Mouse (Mus musculus): ENCODE results near the gene Nt5c2. TPM values are rescaled to one million over a fixed set of nuclear protein-coding genes. Genes with fewer than 3 reads are reported as not detected.
A peak's percentile ranks its signal among the peaks of the same experiment; 100 is the strongest.

The Nt5c2 gene
- polyA plus RNA-seq, 1 experiment from 2014 or later, result 61.0 TPM

DNA sequence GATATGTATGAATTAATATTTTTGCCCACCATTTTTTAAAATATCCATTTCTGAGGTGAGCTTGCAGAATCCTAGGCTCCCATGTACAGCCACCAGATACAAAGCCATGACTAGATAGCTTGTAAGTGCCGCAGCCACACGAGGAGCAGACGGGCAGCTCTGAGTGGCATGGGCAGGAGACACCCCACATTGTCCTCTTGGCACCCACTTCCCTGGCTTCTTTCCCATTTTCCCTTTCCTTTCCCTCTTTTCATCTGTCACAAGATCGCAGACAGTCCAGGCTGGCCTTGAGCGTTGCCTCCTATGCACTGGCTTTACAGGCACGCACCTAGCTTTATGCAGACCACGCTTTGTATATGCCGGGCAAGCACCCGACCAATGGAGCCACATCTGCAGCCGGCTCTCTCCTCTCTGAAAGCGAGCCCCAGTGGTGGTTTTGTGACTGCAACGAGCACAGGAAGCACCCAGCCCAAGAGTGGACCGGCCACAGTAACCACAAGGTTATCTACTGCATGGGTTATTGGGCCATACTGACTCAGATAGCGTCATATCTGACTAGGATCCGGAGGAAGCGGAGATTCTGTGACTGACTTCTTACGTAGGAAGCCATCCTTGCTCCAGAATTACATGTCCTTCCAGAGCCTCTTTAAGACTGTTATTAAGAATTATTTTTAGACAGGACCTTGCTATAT is 151.6 kb downstream of the Nt5c2 start:
- 16% methylated on average over 17 of the region's 17 CpGs for WGBS (ENCODE audit: insufficient replicate concordance)
- H3K27ac ChIP-seq, result peak overlapping the region; percentile 50
- no peaks in the 10 kb centered on the region for H3K27me3 ChIP-seq
- H3K4me1 ChIP-seq (replicated peaks), result peaks cover 63% of the 10 kb centered on the region
- peak; percentile 49 for DNase-seq
- peak; percentile 54 for ATAC-seq (ENCODE audit: low read depth)
- H3K9ac ChIP-seq, result peak overlapping the region; percentile 2; the same call in 1 of the 2 replicates
- H3K9me3 ChIP-seq (replicated peaks), result no peaks in the 10 kb centered on the region
- H3K4me2 ChIP-seq, result peak overlapping the region; percentile 32
- H3K4me3 ChIP-seq (replicated peaks), result no peak overlapping the region
- H3K36me3 ChIP-seq, result no peaks in the 10 kb centered on the region

DNA sequence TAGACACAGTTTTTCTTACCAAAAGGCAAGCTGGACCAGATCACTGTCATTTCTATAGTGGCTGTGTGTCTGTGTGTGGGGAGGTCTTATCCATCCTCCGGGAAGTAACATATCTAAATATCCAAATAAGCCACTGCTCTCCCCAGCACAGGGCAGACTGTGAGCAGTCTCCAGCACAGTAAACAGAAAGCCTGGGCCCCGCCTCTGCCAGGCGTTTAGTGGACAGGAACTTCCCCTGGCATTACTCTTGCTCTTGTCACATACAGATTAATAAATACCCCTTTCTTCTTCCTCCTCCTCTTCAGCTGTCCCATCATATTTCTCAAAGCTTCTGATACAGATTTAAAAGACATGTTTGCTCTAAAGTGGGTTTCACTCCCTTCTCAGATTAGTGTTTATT is 152.4 kb downstream of the Nt5c2 start:
- 18% methylated on average over 3 of the region's 3 CpGs for WGBS (ENCODE audit: insufficient replicate concordance)
- H3K9ac ChIP-seq, result peak overlapping the region; percentile 19; the same call in 1 of the 2 replicates
- H3K27me3 ChIP-seq, result no peaks in the 10 kb centered on the region
- peak overlapping the region; percentile 32; the same call in 1 of the 2 replicates for H3K4me2 ChIP-seq
- H3K27ac ChIP-seq, result peak overlapping the region; percentile 50
- no peak for DNase-seq
- peaks cover 66% of the 10 kb centered on the region for H3K4me1 ChIP-seq (replicated peaks)
- H3K4me3 ChIP-seq (replicated peaks), result no peak overlapping the region
- H3K9me3 ChIP-seq (replicated peaks), result no peaks in the 10 kb centered on the region
- no peak for ATAC-seq (ENCODE audit: low read depth)
- H3K36me3 ChIP-seq, result no peaks in the 10 kb centered on the region

DNA sequence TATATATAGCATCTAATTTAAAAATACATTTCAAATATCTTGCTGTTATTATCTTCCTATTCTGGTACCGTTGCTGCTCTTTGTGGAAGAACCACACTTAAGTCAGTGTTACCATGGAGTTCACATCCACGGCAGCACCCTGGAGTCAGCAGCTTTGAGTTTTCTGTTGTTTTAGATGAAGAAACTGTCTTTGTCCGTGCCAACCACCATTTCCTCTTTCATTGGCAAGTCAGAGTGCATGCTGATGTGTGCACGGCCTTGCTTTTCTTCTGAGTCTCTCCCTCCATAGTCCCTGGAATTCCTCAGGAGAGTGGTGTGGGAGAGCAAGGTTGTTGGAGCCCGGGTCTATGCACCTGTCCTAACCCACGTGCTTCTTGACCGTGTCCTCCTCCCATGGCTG is 156.8 kb downstream of the Nt5c2 start:
- DNase-seq, result no peak
- WGBS (ENCODE audit: insufficient replicate concordance), result 74% methylated on average over 7 of the region's 7 CpGs
- no peaks in the 10 kb centered on the region for H3K27me3 ChIP-seq
- peaks cover 67% of the 10 kb centered on the region for H3K4me1 ChIP-seq (replicated peaks)
- H3K9ac ChIP-seq, result no peak overlapping the region
- no peak overlapping the region for H3K4me3 ChIP-seq (replicated peaks)
- H3K4me2 ChIP-seq, result no peak overlapping the region
- H3K36me3 ChIP-seq, result no peaks in the 10 kb centered on the region
- H3K27ac ChIP-seq, result no peak overlapping the region
- H3K9me3 ChIP-seq (replicated peaks), result no peaks in the 10 kb centered on the region
- no peak for ATAC-seq (ENCODE audit: low read depth)

DNA sequence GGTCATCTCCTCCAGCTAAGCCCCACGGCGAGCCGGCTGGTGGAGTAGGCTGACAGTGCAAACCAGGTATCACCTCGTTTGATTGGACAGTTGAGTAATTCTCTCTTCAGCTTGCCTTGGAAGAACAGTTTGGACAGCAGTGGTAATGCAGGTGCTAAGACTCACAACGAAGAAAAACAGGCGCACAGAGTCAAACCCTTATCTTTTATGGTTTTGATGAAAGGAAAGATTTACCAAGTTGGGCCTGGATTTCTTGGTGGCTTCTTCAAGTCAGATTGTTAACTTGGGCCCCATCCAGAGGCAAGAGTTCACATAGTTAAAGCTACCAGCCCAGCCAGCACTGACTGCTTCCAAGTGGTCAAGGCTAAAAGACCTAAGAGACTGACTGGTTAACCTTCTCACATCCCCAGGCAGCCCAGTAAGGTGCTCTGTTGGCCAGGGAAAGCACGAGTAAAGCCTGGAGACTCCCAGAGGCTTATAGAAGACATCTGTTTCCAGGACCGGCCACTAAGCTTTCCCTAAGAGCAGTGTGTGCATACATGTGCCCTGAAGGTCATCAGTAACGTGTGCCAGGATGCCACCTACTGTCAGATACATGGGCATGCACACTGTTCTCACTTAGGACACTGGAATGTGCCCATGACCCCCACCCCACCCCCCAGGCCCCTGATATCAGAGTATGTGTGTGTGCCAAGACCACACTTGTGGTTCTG is 157.5 kb downstream of the Nt5c2 start:
- H3K4me3 ChIP-seq (replicated peaks), result no peak overlapping the region
- H3K27ac ChIP-seq, result peak overlapping the region; percentile 64
- no peaks in the 10 kb centered on the region for H3K36me3 ChIP-seq
- ATAC-seq (ENCODE audit: low read depth), result peak; percentile 74
- DNase-seq, result no peak
- peaks cover 59% of the 10 kb centered on the region for H3K4me1 ChIP-seq (replicated peaks)
- 58% methylated on average over 9 of the region's 9 CpGs for WGBS (ENCODE audit: insufficient replicate concordance)
- H3K9me3 ChIP-seq (replicated peaks), result no peaks in the 10 kb centered on the region
- no peaks in the 10 kb centered on the region for H3K27me3 ChIP-seq
- no peak overlapping the region for H3K4me2 ChIP-seq
- H3K9ac ChIP-seq, result 0 out of 2 replicates have a peak overlapping the region, but pooled peaks have one; percentile 36

DNA sequence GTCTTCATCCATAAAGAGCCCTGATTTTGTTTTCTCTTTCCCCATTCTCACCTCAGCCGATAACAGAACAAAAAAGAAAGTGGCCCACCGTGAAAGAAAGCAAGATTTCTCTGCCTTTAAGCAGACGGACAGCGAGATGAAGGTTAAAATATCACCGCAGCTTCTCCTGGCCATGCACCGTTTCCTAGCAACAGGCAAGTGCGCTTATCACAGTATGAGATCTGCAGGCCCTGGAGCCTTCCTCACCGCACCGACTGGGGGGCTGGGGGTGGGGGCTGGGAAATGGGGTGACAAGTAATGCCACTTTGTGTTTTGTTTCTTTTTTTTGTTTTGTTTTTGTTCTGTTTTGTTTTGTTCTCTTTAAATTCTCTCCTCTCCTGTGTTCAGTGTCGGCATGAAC is 158.2 kb downstream of the Nt5c2 start:
- DNase-seq, result no peak

DNA sequence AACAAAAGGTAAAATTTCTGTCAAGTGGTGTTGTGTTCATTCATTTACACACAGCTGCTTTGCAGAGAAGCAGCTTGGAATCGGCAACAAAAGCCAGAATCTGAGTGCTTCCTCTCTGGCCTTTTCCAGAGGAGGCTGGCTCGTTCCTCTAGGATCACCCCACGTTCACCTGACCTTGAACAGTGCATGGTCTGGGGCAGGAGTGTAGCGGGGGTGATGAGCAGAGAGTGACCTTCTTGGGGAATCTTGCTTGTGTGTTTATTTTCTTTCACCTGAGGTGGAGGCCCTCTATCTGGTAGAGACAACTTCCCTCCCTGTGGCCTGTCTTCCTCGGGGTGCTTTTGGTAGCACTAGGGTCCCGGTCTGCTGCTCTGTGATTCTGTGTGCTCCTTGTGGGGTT is 158.7 kb downstream of the Nt5c2 start:
- H3K27me3 ChIP-seq, result no peaks in the 10 kb centered on the region
- DNase-seq (no peak), ATAC-seq (ENCODE audit: low read depth) (no peak)
- H3K36me3 ChIP-seq, result no peaks in the 10 kb centered on the region
- WGBS (ENCODE audit: insufficient replicate concordance), result 60% methylated on average over 6 of the region's 6 CpGs
- no peak overlapping the region for H3K4me3 ChIP-seq (replicated peaks)
- peaks cover 50% of the 10 kb centered on the region for H3K4me1 ChIP-seq (replicated peaks)
- H3K4me2 ChIP-seq, result no peak overlapping the region
- H3K9me3 ChIP-seq (replicated peaks), result no peaks in the 10 kb centered on the region
- H3K9ac ChIP-seq, result no peak overlapping the region
- H3K27ac ChIP-seq, result peak overlapping the region; percentile 47; the same call in 1 of the 2 replicates

More for the DNA sequence above, 158.2 kb downstream of the Nt5c2 start:
- WGBS (ENCODE audit: insufficient replicate concordance), result 39% methylated on average over 10 of the region's 10 CpGs
- Histone ChIP-seq H3K4me1 (replicated peaks) (peaks cover 53% of the 10 kb centered on the region), H3K9ac (no peak overlapping the region), H3K4me2 (no peak overlapping the region), H3K4me3 (replicated peaks) (no peak overlapping the region), H3K9me3 (replicated peaks) (no peaks in the 10 kb centered on the region), H3K36me3 (no peaks in the 10 kb centered on the region), H3K27me3 (no peaks in the 10 kb centered on the region), H3K27ac (0 out of 2 replicates have a peak overlapping the region, but pooled peaks have one; percentile 64)
- ATAC-seq (ENCODE audit: low read depth), result no peak

DNA sequence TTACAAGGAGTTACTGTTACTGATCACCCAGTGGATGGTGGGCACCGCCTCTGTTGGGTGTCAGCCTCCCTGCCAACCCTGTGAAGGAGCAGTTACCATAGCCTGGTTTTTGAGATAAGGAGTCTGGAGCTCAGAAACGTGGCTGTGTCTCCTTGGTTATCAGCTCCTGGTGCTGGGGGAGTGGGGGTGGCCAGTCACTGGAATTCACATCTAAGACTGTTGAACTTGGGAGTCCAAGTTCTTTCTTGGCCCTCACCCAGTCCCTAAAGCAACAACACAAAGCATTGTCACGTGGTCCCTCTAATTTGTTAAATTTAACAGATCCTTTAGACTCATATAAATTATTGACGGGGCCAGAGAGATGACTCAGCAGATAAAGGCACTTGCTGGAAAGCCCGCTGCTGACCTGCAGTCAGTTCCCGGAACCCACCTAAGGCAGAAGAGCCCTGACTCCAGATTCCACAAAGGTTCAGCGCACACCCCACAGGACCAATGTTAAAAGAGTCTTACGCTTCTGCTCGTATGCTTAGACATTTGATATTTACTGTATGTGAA is 165.4 kb downstream of the Nt5c2 start:
- ATAC-seq (ENCODE audit: low read depth) (peak; percentile 98), DNase-seq (peak; percentile 88)
- peak overlapping the region; percentile 54 for H3K4me2 ChIP-seq
- peak overlapping the region; percentile 54 for H3K9ac ChIP-seq
- peak overlapping the region; percentile 94 for H3K27ac ChIP-seq
- H3K9me3 ChIP-seq (replicated peaks), result no peaks in the 10 kb centered on the region
- 24% methylated on average over 9 of the region's 9 CpGs for WGBS (ENCODE audit: insufficient replicate concordance)
- no peaks in the 10 kb centered on the region for H3K27me3 ChIP-seq
- peaks cover 73% of the 10 kb centered on the region for H3K4me1 ChIP-seq (replicated peaks)
- no peaks in the 10 kb centered on the region for H3K36me3 ChIP-seq
- peak overlapping the region; percentile 6; the same call in 1 of the 2 replicates for H3K4me3 ChIP-seq (replicated peaks)

DNA sequence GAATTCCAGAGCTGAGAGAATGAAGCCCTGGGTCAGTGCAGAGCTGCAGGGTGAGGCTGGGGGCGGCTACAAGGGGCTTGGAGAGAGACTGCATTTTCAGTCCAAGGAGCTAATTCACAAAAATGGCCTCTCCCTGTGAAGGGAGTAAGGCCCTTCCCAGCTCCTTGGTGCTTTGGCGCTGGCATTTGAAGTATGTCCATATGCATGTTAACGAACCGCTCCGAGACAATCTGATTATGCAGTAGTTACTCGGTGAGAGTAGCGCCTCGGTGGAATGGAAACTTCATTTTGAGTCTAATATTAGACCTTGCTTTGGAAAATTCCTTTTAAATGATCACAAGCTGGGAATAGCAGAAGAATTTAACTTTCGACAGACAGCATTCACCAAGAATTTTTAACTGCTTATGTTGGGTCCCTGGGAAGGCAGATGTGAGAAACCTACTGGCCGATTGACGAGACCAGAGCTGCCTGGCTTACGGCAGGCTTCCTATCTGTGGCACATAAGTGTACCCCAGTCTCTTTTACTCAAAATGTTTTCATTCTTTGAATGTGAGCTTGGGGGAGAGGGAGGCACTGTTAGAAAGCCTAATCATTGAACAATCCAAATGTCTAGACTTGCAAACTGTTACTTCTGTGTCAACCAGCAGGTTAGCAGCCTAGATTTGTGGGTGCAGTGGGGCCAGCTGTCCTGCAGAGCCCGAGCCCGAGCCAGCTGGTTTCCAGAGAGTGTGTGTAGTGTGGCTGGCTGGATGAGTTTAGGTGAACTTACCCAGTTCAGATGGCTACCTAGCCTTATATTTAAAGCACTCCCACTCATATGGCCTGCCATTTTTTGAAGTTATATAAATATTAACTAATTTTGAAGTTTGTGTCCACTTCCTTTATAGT is 166.3 kb downstream of the Nt5c2 start:
- H3K27me3 ChIP-seq, result no peaks in the 10 kb centered on the region
- H3K27ac ChIP-seq, result peak overlapping the region; percentile 94
- peak; percentile 60 for ATAC-seq (ENCODE audit: low read depth)
- H3K4me3 ChIP-seq (replicated peaks), result no peak overlapping the region
- no peaks in the 10 kb centered on the region for H3K36me3 ChIP-seq
- H3K4me2 ChIP-seq, result peak overlapping the region; percentile 54
- H3K9me3 ChIP-seq (replicated peaks), result no peaks in the 10 kb centered on the region
- 62% methylated on average over 14 of the region's 14 CpGs for WGBS (ENCODE audit: insufficient replicate concordance)
- peaks cover 71% of the 10 kb centered on the region for H3K4me1 ChIP-seq (replicated peaks)
- peak; percentile 43 for DNase-seq
- H3K9ac ChIP-seq, result peak overlapping the region; percentile 59

DNA sequence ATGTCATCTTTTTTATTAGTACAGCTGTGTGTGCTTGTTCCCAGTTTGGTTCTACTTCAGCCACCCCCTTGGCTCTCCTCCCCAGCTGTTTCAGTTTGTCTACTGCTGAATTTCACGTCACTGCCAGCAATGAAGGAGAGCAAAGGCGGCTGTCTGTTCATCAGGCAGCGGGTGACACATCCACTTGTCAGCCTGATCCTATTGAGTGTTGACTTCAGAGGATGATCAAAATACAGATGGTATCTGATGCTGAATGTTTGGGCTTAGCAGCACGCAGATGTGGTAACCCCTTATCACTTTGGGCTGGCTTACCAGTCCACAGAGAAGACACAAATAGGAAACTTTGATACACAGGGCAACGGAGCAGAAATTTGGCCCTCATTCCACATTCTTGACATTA is 168.5 kb downstream of the Nt5c2 start:
- H3K9ac ChIP-seq, result peak overlapping the region; percentile 46; the same call in 1 of the 2 replicates
- peak overlapping the region; percentile 94 for H3K27ac ChIP-seq
- no peaks in the 10 kb centered on the region for H3K36me3 ChIP-seq
- H3K27me3 ChIP-seq, result no peaks in the 10 kb centered on the region
- peak overlapping the region; percentile 23 for H3K4me2 ChIP-seq
- peaks cover 70% of the 10 kb centered on the region for H3K4me1 ChIP-seq (replicated peaks)
- DNase-seq (peak; percentile 45), ATAC-seq (ENCODE audit: low read depth) (peak; percentile 39)
- 27% methylated on average over 5 of the region's 5 CpGs for WGBS (ENCODE audit: insufficient replicate concordance)
- H3K4me3 ChIP-seq (replicated peaks), result no peak overlapping the region
- H3K9me3 ChIP-seq (replicated peaks), result no peaks in the 10 kb centered on the region

DNA sequence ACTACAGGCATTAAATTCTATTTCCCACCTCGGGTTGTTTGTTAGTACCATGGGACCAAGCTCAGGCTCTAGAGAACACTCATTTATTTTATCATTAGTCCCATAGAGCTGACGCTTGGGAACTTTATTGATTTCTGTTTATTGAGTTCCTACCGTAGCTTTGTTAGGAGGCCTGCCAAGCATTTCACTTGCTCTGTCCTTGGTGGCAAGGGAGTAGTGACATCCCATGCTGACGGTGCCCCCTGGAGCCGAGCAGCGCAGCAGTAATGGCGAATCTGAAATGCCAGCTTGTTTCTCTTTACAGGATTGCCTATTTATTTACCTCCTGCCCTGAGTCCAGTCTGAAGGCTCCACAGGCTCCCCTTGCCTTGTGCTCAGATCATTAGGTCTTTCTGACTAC is 168.9 kb downstream of the Nt5c2 start:
- H3K4me1 ChIP-seq (replicated peaks), result peaks cover 66% of the 10 kb centered on the region
- WGBS (ENCODE audit: insufficient replicate concordance), result 82% methylated on average over 7 of the region's 7 CpGs

More for the DNA sequence above, 168.9 kb downstream of the Nt5c2 start:
- no peak overlapping the region for H3K4me3 ChIP-seq (replicated peaks)
- peak overlapping the region; percentile 46; the same call in 1 of the 2 replicates for H3K9ac ChIP-seq
- ATAC-seq (ENCODE audit: low read depth) (no peak), DNase-seq (no peak)
- peak overlapping the region; percentile 94 for H3K27ac ChIP-seq
- 0 out of 2 replicates have a peak overlapping the region, but pooled peaks have one; percentile 23 for H3K4me2 ChIP-seq
- no peaks in the 10 kb centered on the region for H3K36me3 ChIP-seq
- no peaks in the 10 kb centered on the region for H3K27me3 ChIP-seq
- H3K9me3 ChIP-seq (replicated peaks), result no peaks in the 10 kb centered on the region

All from liver, embryonic 13.5 days (tissue).